In the genomic region with DNA sequence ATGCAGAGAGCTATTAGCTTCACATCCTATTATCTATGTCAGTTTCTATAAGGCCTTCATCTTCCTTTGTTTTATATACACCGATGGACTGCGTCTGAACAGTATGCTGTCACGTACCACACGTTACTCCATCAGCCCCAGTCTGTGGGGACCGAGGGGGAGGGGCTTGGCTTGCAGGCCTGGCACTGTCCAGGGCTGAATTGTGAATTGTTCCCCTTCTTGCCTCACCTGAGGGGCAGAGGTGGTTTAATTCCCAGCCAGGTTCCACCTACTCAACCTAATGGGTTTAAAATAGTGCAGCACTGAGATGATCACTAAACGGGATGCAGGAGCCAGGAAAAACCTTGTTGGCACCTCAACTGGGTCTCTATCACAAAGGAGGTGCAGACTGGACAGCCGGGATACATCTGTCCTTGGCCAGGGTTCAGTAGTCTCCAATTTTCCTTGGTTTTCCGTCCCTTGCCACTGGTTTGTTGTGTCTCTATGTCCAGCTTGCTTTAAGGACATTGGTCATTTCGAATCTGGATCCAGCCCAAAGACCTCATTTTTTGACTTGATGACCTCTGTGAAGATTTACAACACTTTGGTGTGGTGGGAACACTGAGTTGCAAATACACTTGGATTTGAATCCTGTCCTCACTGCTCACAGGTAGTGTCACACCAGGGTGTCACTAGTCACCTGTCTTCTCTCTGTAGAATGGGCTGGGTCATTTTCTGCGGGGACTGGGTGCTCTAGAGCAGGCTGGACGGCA, we compare ENCODE assay signal across 12 mouse cellular contexts.
"Had no signal": no experiment of that assay in that cellular context is flagged by ENCODE, and none has a peak within 500 bp of the region (broad histone marks: within the 10 kb centered on the region; RNA-seq: fewer than 3 reads in every experiment).

No protein-coding gene starts in this region.

- H3K9ac ChIP-seq: kidney, embryonic 15.5 days; lung, embryonic 15.5 days; midbrain, embryonic 15.5 days; neural tube, embryonic 12.5 days had no signal

- H3K27me3 ChIP-seq: kidney, embryonic 15.5 days; liver, embryonic 13.5 days; lung, embryonic 15.5 days; midbrain, embryonic 15.5 days; neural tube, embryonic 12.5 days had no signal

- H3K4me3 ChIP-seq: kidney, embryonic 15.5 days; left cerebral cortex, adult 2 months; limb, embryonic 10.5 days; liver, embryonic 13.5 days; lung, embryonic 15.5 days; midbrain, embryonic 15.5 days; neural tube, embryonic 12.5 days had no signal

- ATAC-seq: liver, postnatal 0 days; midbrain, embryonic 15.5 days had no signal

- H3K36me3 ChIP-seq: kidney, embryonic 15.5 days; limb, embryonic 10.5 days; liver, embryonic 13.5 days; lung, embryonic 15.5 days; midbrain, embryonic 15.5 days; neural tube, embryonic 12.5 days had no signal

- H3K4me2 ChIP-seq: kidney, embryonic 15.5 days; lung, embryonic 15.5 days; midbrain, embryonic 11.5 days; midbrain, embryonic 15.5 days; neural tube, embryonic 12.5 days had no signal

- H3K27ac ChIP-seq: left cerebral cortex, adult 2 months; limb, embryonic 10.5 days; liver, embryonic 13.5 days; midbrain, embryonic 15.5 days; neural tube, embryonic 12.5 days; stomach, postnatal 0 days had no signal

- DNase-seq: kidney, postnatal 14 days; liver, embryonic 13.5 days; liver, postnatal 0 days; thymus, postnatal 4 days had no signal

- H3K9me3 ChIP-seq: kidney, embryonic 15.5 days; limb, embryonic 10.5 days; liver, embryonic 13.5 days; lung, embryonic 15.5 days; midbrain, embryonic 15.5 days; neural tube, embryonic 12.5 days had no signal
